Mouse (Mus musculus) spleen, adult 2 months (tissue): Measurements from ENCODE around the gene Magi1. TPM values are rescaled to one million over a fixed set of nuclear protein-coding genes. Genes with fewer than 3 reads are reported as not detected.

Experiments used
- DNase-seq, 2 experiments: peaks; one replicate each; pipeline versions ENCODE4 v3.0.0 to v3.0.0-alpha.2; 2012 to 2021; ENCODE audit warnings: low spot score in 2 of 2, low read depth in 1 of 2
- H3K27ac ChIP-seq: fragments of 200-500 bp; 2 replicates; pipeline ENCODE4 v1.5.1; 2012; ENCODE audit warnings: low read length, inconsistent platforms; ENCODE audit not compliant: insufficient read depth
- H3K27me3 ChIP-seq: fragments of 200-500 bp; 2 replicates; pipeline ENCODE4 v1.6.1; 2012; ENCODE audit warnings: mild to moderate bottlenecking, moderate library complexity, low read length, inconsistent platforms; ENCODE audit not compliant: control insufficient read depth, insufficient read depth
- H3K36me3 ChIP-seq: fragments of 200-500 bp; 2 replicates; pipeline ENCODE4 v1.6.1; 2012; ENCODE audit warnings: mild to moderate bottlenecking, low read length, inconsistent platforms; ENCODE audit not compliant: control insufficient read depth, insufficient read depth
- H3K4me1 ChIP-seq: fragments of 200-500 bp; 2 replicates; pipeline ENCODE4 v1.6.1; 2011; ENCODE audit warnings: inconsistent platforms; ENCODE audit not compliant: control insufficient read depth, insufficient read depth, insufficient read length
- H3K4me3 ChIP-seq: fragments of 200-500 bp; 2 replicates; pipeline ENCODE4 v1.5.1; 2011; ENCODE audit warnings: mild to moderate bottlenecking, inconsistent platforms; ENCODE audit not compliant: insufficient read depth, insufficient read length; ENCODE audit errors: extremely low read depth
- CTCF ChIP-seq: fragments of 200-500 bp; IDR thresholded peaks from 2 replicates; pipeline ENCODE4 v1.5.1; 2011; ENCODE audit warnings: mild to moderate bottlenecking, inconsistent platforms; ENCODE audit not compliant: insufficient read depth, insufficient read length, insufficient replicate concordance; ENCODE audit errors: extremely low read depth
- POLR2A ChIP-seq: fragments of 200-500 bp; IDR thresholded peaks from 2 replicates; pipeline ENCODE4 v1.6.1; 2011; ENCODE audit warnings: low read depth, low read length, inconsistent platforms
- WGBS: fragments of 180-500 bp; shearing (Covaris S2); methylation state at CpG from one replicate; pipeline ENCODE4 v1.1.7; 2018; 5-methylcytosine and 5-hydroxymethylcytosine counted together
- polyA plus RNA-seq: library from polyadenylated mRNA; depleted of rRNA; stranded (reverse); fragments of >200 nt; gene quantifications from 2 replicates; pipeline ENCODE4 v1.2.3, GENCODE M21; 2012

Gene Magi1
- polyA plus RNA-seq, 1 experiment, result 1.6 TPM

DNA sequence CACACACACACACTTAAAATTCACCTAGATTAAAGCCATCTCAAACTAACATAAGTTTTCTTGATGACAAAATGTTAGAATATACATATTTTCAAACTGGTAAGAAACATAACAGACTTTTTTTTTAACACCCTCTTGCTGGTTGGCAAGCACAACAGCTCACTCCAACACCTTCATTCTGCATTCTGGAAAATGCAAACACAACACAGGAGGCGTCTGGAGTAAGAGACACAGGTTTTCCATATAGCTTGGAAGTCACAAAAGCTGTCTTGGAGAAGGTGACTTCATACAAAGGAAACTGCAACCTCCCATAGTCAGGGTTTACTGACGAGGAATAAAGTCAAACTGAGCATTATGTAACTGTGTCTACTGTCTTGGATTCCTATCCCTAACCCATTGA is 381.5 kb downstream of the Magi1 start:
- no peak for DNase-seq
- WGBS, result 75% methylated on average over 2 of the region's 2 CpGs

DNA sequence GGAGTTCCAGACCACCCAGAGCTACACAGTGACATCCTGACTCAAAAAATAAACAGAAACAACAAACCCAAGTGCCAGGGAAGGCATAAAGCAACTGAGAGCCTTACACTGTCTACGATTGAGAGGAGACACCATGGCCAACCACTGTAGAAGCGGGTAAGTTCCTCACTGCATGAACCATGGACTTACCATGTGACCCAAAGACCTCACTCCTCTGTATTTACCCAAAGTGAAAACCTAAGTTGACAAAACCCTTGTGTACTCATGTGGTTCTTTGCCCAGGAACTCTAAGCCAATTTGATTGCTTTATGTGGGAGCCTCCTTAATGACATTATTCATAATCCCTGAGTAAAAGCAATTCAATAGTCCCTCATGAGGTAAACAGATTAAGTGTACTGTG is 382.3 kb downstream of the Magi1 start:
- TF ChIP-seq POLR2A (no peak), CTCF (no peak)
- 84% methylated on average over 2 of the region's 2 CpGs for WGBS
- Histone ChIP-seq H3K4me3 (no peak overlapping the region), H3K4me1 (no peaks in the 10 kb centered on the region), H3K36me3 (no peaks in the 10 kb centered on the region), H3K27ac (no peak overlapping the region), H3K27me3 (no peaks in the 10 kb centered on the region)
- DNase-seq, result no peak

More for the DNA sequence above, 381.5 kb downstream of the Magi1 start:
- Histone ChIP-seq H3K4me3 (no peak overlapping the region), H3K4me1 (no peaks in the 10 kb centered on the region), H3K36me3 (no peaks in the 10 kb centered on the region), H3K27ac (no peak overlapping the region), H3K27me3 (no peaks in the 10 kb centered on the region)
- TF ChIP-seq CTCF (no peak), POLR2A (no peak)

DNA sequence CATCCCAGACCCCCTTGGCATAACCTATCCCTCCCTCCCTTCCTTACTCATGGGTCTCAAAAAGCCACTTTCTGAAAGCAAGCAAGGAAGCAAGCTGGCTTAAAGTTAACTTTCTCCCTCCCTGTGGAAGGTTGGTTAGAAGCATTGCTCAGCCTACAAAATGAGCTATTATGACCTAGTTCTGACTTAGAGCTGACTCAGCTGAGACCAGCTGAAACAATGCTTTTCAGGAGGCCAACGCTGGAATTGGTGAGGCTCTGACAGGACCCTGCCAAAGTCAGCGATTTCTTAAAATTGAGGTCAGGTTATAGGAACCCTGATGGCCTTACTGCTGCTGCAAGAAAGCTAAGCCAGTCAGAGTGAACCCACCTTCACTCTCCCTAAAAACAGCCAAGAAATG is 386.2 kb downstream of the Magi1 start:
- 73% methylated on average over 2 of the region's 2 CpGs for WGBS
- Histone ChIP-seq H3K36me3 (no peaks in the 10 kb centered on the region), H3K27me3 (no peaks in the 10 kb centered on the region), H3K4me1 (no peaks in the 10 kb centered on the region), H3K27ac (no peak overlapping the region), H3K4me3 (no peak overlapping the region)
- DNase-seq, result no peak
- no peak for TF ChIP-seq POLR2A
- no peak for TF ChIP-seq CTCF

DNA sequence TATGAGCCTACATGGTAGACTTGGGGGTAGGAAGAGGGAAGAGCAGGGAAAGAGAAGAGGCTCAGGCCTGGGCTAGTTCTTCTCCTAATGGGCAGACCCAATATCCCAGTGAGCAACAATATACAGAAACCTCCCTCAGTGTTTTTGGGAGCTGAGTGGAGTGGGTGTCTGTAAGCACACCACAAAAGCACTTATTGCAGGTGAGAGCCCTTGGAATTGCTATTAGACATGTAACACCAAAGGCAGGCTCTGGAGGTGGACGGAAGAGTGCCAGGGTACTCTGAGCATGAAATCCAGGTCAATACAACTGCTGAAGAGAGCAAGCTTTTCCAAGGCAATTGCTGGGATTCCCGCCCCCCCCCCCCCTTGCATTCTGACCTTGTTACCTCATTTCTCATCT is 388.0 kb downstream of the Magi1 start:
- Histone ChIP-seq H3K27ac (no peak overlapping the region), H3K4me1 (no peaks in the 10 kb centered on the region), H3K36me3 (no peaks in the 10 kb centered on the region), H3K4me3 (no peak overlapping the region), H3K27me3 (no peaks in the 10 kb centered on the region)
- TF ChIP-seq CTCF, result no peak
- no peak for TF ChIP-seq POLR2A
- DNase-seq, result no peak
- WGBS, result 79% methylated on average over 2 of the region's 2 CpGs

DNA sequence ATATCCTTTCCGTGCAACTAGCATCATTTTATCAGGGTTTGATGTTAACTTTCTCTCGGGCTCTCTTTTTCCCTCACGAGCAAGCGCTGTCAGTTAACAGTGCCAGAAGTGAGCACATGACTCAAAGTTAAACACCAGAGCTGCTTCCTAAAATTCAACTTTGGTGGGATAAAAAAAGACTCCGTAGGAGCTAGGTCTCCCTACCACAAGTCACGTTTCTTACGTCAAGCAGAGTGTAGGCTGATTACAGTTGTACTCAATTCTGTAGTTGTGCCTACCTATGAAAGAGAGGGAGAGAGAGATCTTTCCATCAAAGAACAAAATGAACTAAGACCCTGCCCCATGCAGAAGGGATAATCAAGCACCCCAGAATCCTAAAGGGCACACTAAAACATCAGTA is 389.8 kb downstream of the Magi1 start:
- Histone ChIP-seq H3K4me1 (no peaks in the 10 kb centered on the region), H3K36me3 (no peaks in the 10 kb centered on the region), H3K4me3 (no peak overlapping the region), H3K27ac (no peak overlapping the region), H3K27me3 (no peaks in the 10 kb centered on the region)
- TF ChIP-seq CTCF, result no peak
- no peak for TF ChIP-seq POLR2A
- DNase-seq, result no peak
- 90% methylated on average over 7 of the region's 7 CpGs for WGBS

DNA sequence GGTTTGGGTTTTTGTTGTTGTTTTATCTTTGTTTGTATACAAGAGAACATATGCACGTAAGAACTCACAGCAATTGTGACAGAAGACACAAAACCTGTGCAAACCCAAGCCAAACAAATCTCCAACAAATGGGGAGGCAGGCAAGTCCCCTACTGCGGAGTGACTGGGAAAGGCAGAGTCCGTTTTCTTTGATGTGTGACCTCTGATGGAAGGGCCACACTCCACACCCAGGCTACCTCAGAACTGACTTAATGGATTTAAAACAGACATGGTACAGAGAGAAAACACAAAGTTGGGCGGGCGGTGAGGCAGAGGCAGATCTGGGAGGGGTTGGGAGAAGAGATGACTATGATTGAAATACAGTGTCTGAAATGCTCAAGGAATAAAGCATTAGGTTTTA is 390.8 kb downstream of the Magi1 start:
- TF ChIP-seq POLR2A (no peak), CTCF (no peak)
- WGBS, result 78% methylated on average over 5 of the region's 5 CpGs
- H3K4me1 ChIP-seq, result no peaks in the 10 kb centered on the region

DNA sequence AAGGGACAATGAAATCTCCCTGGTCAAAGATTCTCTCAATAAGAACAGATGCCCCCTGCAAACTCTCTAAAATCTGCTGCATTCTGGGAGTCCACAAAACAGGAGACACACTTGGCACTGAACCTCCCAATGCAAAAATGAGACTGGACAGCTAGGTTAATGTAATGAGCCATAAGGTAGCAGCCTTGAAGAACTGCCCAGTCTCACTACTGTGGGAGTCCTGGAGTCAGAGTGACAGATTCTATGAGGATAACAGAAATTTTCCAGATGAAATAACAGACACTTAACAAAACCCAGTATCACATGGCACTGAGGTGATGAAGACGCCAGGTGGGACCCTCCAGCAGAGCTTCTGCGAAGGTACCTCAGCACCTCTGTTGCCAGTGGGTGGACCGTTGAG is 393.7 kb downstream of the Magi1 start:
- TF ChIP-seq CTCF, result no peak
- TF ChIP-seq POLR2A, result no peak
- 93% methylated on average over 3 of the region's 3 CpGs for WGBS

More for the DNA sequence above, 390.8 kb downstream of the Magi1 start:
- no peak for DNase-seq
- Histone ChIP-seq H3K36me3 (no peaks in the 10 kb centered on the region), H3K4me3 (no peak overlapping the region), H3K27me3 (no peaks in the 10 kb centered on the region), H3K27ac (no peak overlapping the region)

More for the DNA sequence above, 393.7 kb downstream of the Magi1 start:
- H3K27ac ChIP-seq, result no peak overlapping the region
- H3K27me3 ChIP-seq, result no peaks in the 10 kb centered on the region
- H3K36me3 ChIP-seq, result no peaks in the 10 kb centered on the region
- DNase-seq, result no peak
- no peak overlapping the region for H3K4me3 ChIP-seq
- no peaks in the 10 kb centered on the region for H3K4me1 ChIP-seq
